Mouse (Mus musculus) liver, embryonic 14.5 days (tissue): ENCODE data around the gene Clpp. TPM values are rescaled to one million over a fixed set of nuclear protein-coding genes. Genes with fewer than 3 reads are reported as not detected.

Experiments
- ATAC-seq: fragments of 200-750 bp; cut with Nextera tagmentation; 2 replicates; pipeline ENCODE4 v1.8.0; 2017; ENCODE audit warnings: moderate number of reproducible peaks, mild to moderate bottlenecking, moderate library complexity; ENCODE audit not compliant: insufficient read depth
- DNase-seq, 3 experiments: peaks; one replicate each; pipeline ENCODE4 v3.0.0-alpha.2; 2012 to 2013; ENCODE audit warnings: low read depth in 3 of 3, low spot score in 3 of 3
- H3K27ac ChIP-seq: fragments of 300-500 bp; sonication (generic); 2 replicates; pipeline ENCODE4 v1.5.1; 2014; ENCODE audit warnings: moderate library complexity, mild to moderate bottlenecking, control low read depth, inconsistent platforms
- H3K27me3 ChIP-seq: fragments of 300-500 bp; sonication (generic); 2 replicates; pipeline ENCODE4 v1.6.1; 2014; ENCODE audit warnings: mild to moderate bottlenecking, low read length, moderate library complexity; ENCODE audit not compliant: control insufficient read depth, insufficient read depth
- H3K36me3 ChIP-seq: fragments of 300-500 bp; sonication (generic); replicated peaks from 2 replicates; pipeline ENCODE4 v1.6.1; 2014; ENCODE audit warnings: low read depth; ENCODE audit not compliant: control insufficient read depth, insufficient read depth
- H3K4me1 ChIP-seq, 2 experiments: fragments of 200-500 bp in 1 of 2; fragments of 300-500 bp in 1 of 2; sonication (generic) in 1 of 2; replicated peaks; 2 replicates each; pipeline ENCODE4 v1.6.1; 2012 to 2014; ENCODE audit warnings: antibody characterized with exemption in 1 of 2, inconsistent platforms in 1 of 2, low read length in 1 of 2; ENCODE audit not compliant: control insufficient read depth in 2 of 2, insufficient read depth in 2 of 2
- H3K4me2 ChIP-seq: fragments of 300-500 bp; sonication (generic); 2 replicates; pipeline ENCODE4 v1.6.1; 2014; ENCODE audit warnings: low read depth, mild to moderate bottlenecking, control low read depth, moderate library complexity
- H3K4me3 ChIP-seq, 2 experiments: fragments of 200-500 bp in 1 of 2; fragments of 300-500 bp in 1 of 2; sonication (generic) in 1 of 2; 2 replicates each; pipeline ENCODE4 v1.5.1; 2012 to 2014; ENCODE audit warnings: low read depth in 2 of 2, low read length in 2 of 2, mild to moderate bottlenecking in 2 of 2, control low read depth in 1 of 2, inconsistent platforms in 1 of 2, moderate library complexity in 1 of 2; ENCODE audit not compliant: insufficient read depth in 1 of 2
- H3K9ac ChIP-seq: fragments of 300-500 bp; sonication (generic); replicated peaks from 2 replicates; pipeline ENCODE4 v1.6.1; 2014; ENCODE audit warnings: mild to moderate bottlenecking, control low read depth, moderate library complexity
- H3K9me3 ChIP-seq: fragments of 300-500 bp; sonication (generic); 2 replicates; pipeline ENCODE4 v1.6.1; 2016; ENCODE audit warnings: low read length, mixed read lengths; ENCODE audit not compliant: control insufficient read depth
- CTCF ChIP-seq: IDR thresholded peaks from 2 replicates; pipeline ENCODE4 v1.5.1; 2016; ENCODE audit warnings: antibody characterized with exemption, low read depth, control low read depth
- EP300 ChIP-seq: IDR thresholded peaks from 2 replicates; pipeline ENCODE4 v1.6.1; 2016; ENCODE audit warnings: antibody characterized with exemption, low read depth
- WGBS: fragments of 180-500 bp; shearing (Covaris S2); extraction: QIAGEN DNeasy Blood & Tissue Kit; methylation state at CpG from one replicate; pipeline ENCODE4 v1.1.7; 2014; ENCODE audit not compliant: insufficient replicate concordance; 5-methylcytosine and 5-hydroxymethylcytosine counted together
- polyA plus RNA-seq, 2 experiments: library from polyadenylated mRNA; depleted of rRNA in 1 of 2; stranded (reverse) in 1 of 2; unstranded in 1 of 2; fragments of >200 nt; fragmentation: Nextera tagmentation in 1 of 2; extraction: Ambion mirVana in 1 of 2; gene quantifications; 2 replicates each; pipeline versions ENCODE4 v1.2.1 to v1.2.3; 2012 to 2014

Gene Clpp
- 63.9 and 71.2 TPM in 2 replicates for polyA plus RNA-seq (2012; rRNA removed)
- polyA plus RNA-seq (2014; fragmentation: Nextera tagmentation; extraction: Ambion mirVana): 79.3 and 81.0 TPM in 2 replicates

- H3K27ac ChIP-seq: peak within 1 kb of the TSS; percentile 57
- no peaks in the 10 kb centered on the region for H3K9me3 ChIP-seq
- ATAC-seq (peak; percentile 98), DNase-seq (peak; percentile 92 to 96 (median 93))
- peaks cover 10% of the 10 kb centered on the region for H3K36me3 ChIP-seq
- no peaks in the 10 kb centered on the region for H3K27me3 ChIP-seq
- peak within 1 kb of the TSS; percentile 94 for H3K4me2 ChIP-seq
- H3K4me3 ChIP-seq: peak within 1 kb of the TSS; percentile 74 to 76
- under 1% methylated on average over 52 of the region's 52 CpGs for WGBS
- peak within 1 kb of the TSS; percentile 68 for H3K9ac ChIP-seq
- TF ChIP-seq CTCF: no peak
- TF ChIP-seq EP300: no peak
- H3K4me1 ChIP-seq: peaks cover 5 to 6% of the 10 kb centered on the region in 2 experiments; a peak in 3 of 4 replicates
These were observed at the start of gene Clpp for GRCm38 (mm10) chr17:56990115-56990746. TSS of gene Clpp (plus strand) at chr17:56990305.

- WGBS: 8% methylated on average over 3 of the region's 3 CpGs
- H3K27me3 ChIP-seq: no peaks in the 10 kb centered on the region
- no peaks in the 10 kb centered on the region for H3K9me3 ChIP-seq
- no peak overlapping the region for H3K4me2 ChIP-seq
- H3K4me3 ChIP-seq: no peak overlapping the region
- H3K27ac ChIP-seq: no peak overlapping the region
- H3K9ac ChIP-seq: no peak overlapping the region
- H3K4me1 ChIP-seq: 0 out of 4 replicates have a peak, but pooled peaks cover 0 to 3% of the 10 kb centered on the region in 2 experiments
- no peaks in the 10 kb centered on the region for H3K36me3 ChIP-seq
- DNase-seq (peak in 2 of 3 experiments; percentile 42 to 43), ATAC-seq (no peak)
- TF ChIP-seq EP300 (no peak), CTCF (peak; percentile 94)
These were observed 39.2 kb upstream of the Clpp start for GRCm38 (mm10) chr17:56950915-56951314.

GRCm38 (mm10) chr17:56952639-56953038 is 37.5 kb upstream of the Clpp start:
- no peak overlapping the region for H3K4me3 ChIP-seq
- no peaks in the 10 kb centered on the region for H3K9me3 ChIP-seq
- H3K4me2 ChIP-seq: no peak overlapping the region
- ATAC-seq (no peak), DNase-seq (no peak)
- H3K4me1 ChIP-seq: peaks cover 4 to 9% of the 10 kb centered on the region in 2 experiments
- WGBS: 53% methylated on average over 1 of the region's 1 CpGs
- H3K27me3 ChIP-seq: no peaks in the 10 kb centered on the region
- no peak for TF ChIP-seq CTCF
- no peak for TF ChIP-seq EP300
- no peaks in the 10 kb centered on the region for H3K36me3 ChIP-seq
- no peak overlapping the region for H3K9ac ChIP-seq
- no peak overlapping the region for H3K27ac ChIP-seq

- ATAC-seq (no peak), DNase-seq (no peak)
- no peak overlapping the region; the same call in 1 of the 2 replicates for H3K9ac ChIP-seq
- no peak for TF ChIP-seq EP300
- no peak for TF ChIP-seq CTCF
- 55% methylated on average over 7 of the region's 7 CpGs for WGBS
- H3K4me3 ChIP-seq: no peak overlapping the region
- H3K9me3 ChIP-seq: no peaks in the 10 kb centered on the region
- H3K4me1 ChIP-seq: peaks cover 13 to 18% of the 10 kb centered on the region in 2 experiments
- no peak overlapping the region for H3K27ac ChIP-seq
- H3K36me3 ChIP-seq: no peaks in the 10 kb centered on the region
- H3K27me3 ChIP-seq: no peaks in the 10 kb centered on the region
- H3K4me2 ChIP-seq: no peak overlapping the region
These were observed 35.2 kb upstream of the Clpp start for GRCm38 (mm10) chr17:56954871-56955270.

GRCm38 (mm10) chr17:56957763-56958429 is 32.2 kb upstream of the Clpp start:
- 8% methylated on average over 11 of the region's 11 CpGs for WGBS
- DNase-seq (peak; percentile 59 to 68 (median 67)), ATAC-seq (peak; percentile 98)
- H3K4me3 ChIP-seq: no peak overlapping the region
- no peaks in the 10 kb centered on the region for H3K27me3 ChIP-seq
- TF ChIP-seq EP300 (no peak), CTCF (no peak)
- H3K9ac ChIP-seq: no peak overlapping the region
- peak overlapping the region; percentile 41 for H3K4me2 ChIP-seq
- no peaks in the 10 kb centered on the region for H3K9me3 ChIP-seq
- H3K27ac ChIP-seq: peak overlapping the region; percentile 12; the same call in 1 of the 2 replicates
- peaks cover 13 to 18% of the 10 kb centered on the region in 2 experiments for H3K4me1 ChIP-seq
- no peaks in the 10 kb centered on the region for H3K36me3 ChIP-seq
